Mouse (Mus musculus): ENCODE results near the gene Gm11634.

- TF ChIP-seq ZMIZ1 (IDR thresholded peaks at IDR 0.05; ENCODE audit: low read depth, low read length) (no peak), CTCF (IDR thresholded peaks at IDR 0.05 in 2 of 3, conservative IDR thresholded peaks at IDR 0.05 in 1 of 3; ENCODE audit: control insufficient read depth in 1 of 3, insufficient read depth in 1 of 3, low read depth in 2 of 3, low read length in 3 of 3, poor library complexity in 1 of 3, severe bottlenecking in 1 of 3) (no peak)
These were observed 42.5 kb downstream of the Gm11634 start for GRCm38 (mm10) chr11:101556541-101556940.

All from MEL (cell line).